Mouse (Mus musculus): Measurements from ENCODE around the gene Kcnq1. TPM values are rescaled to one million over a fixed set of nuclear protein-coding genes. Genes with fewer than 3 reads are reported as not detected.
A peak's percentile ranks its signal among the peaks of the same experiment; 100 is the strongest.

The Kcnq1 gene
- polyA plus RNA-seq, 1 experiment from 2014 or later = 17.8 TPM

DNA sequence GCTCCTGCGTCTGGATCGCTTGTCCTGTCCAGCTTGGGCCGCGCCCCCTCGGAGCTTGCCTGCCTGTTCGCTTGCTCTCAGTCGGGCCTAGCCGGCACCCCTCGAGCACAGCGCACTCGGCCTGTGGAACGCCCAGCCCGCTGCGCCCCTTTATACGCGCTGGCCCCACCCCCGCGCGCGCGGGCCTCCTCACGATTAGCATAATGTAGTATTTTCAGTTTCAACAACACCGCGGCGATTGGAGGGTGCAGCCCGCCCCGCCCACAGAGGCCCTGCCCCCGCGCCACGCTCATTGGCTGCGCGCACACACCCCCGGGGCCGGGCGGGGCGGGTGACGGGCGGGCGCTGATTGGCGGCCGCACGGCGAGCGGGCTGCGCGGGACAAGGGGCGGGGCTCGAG, 354.7 kb downstream of the Kcnq1 start, which contains the start of gene Cdkn1c:
Gene Cdkn1c, minus strand, starts transcription at position 177 of the 400 bp plus-strand sequence.
- peaks cover 10% of the 10 kb centered on the region for H3K9me3 ChIP-seq (ENCODE audit: control insufficient read depth, low read length)
- peak; percentile 89 for ATAC-seq (ENCODE audit: low FRiP score, low TSS enrichment)
- DNase-seq (ENCODE audit: low spot score) = peak; percentile 93
- peak within 1 kb of the TSS; percentile 55 for H3K4me3 ChIP-seq (ENCODE audit: low read depth, low read length)
- peak within 1 kb of the TSS; percentile 68 for H3K9ac ChIP-seq (ENCODE audit: low read length)
- peaks cover 6% of the 10 kb centered on the region; the same call in 1 of the 2 replicates for H3K4me1 ChIP-seq (replicated peaks; ENCODE audit: control insufficient read depth, insufficient read depth)
- no peaks in the 10 kb centered on the region for H3K27me3 ChIP-seq (ENCODE audit: control insufficient read depth, insufficient read depth, low read length)
- H3K36me3 ChIP-seq (ENCODE audit: control insufficient read depth, insufficient read depth, low read length) = no peaks in the 10 kb centered on the region
- WGBS = 29% methylated on average over 37 of the region's 48 CpGs
- no peak for TF ChIP-seq EP300 (optimal IDR thresholded peaks at IDR 0.05)
- no peak for TF ChIP-seq CTCF (IDR thresholded peaks at IDR 0.05; ENCODE audit: low read depth)
- H3K4me2 ChIP-seq (replicated peaks; ENCODE audit: low read depth) = peak within 1 kb of the TSS; percentile 63
- peak within 1 kb of the TSS; percentile 73 for H3K27ac ChIP-seq (replicated peaks)

GRCm38 (mm10) chr7:143461294-143461870, 355.2 kb downstream of the Kcnq1 start:
- DNase-seq (ENCODE audit: low spot score) (no peak), ATAC-seq (ENCODE audit: low FRiP score, low TSS enrichment) (peak; percentile 32)
- peak overlapping the region; percentile 43 for H3K4me2 ChIP-seq (replicated peaks; ENCODE audit: low read depth)
- H3K9ac ChIP-seq (ENCODE audit: low read length) = no peak overlapping the region
- H3K27ac ChIP-seq (replicated peaks) = no peak overlapping the region
- H3K36me3 ChIP-seq (ENCODE audit: control insufficient read depth, insufficient read depth, low read length) = no peaks in the 10 kb centered on the region
- TF ChIP-seq EP300 (optimal IDR thresholded peaks at IDR 0.05) = no peak
- no peak for TF ChIP-seq CTCF (IDR thresholded peaks at IDR 0.05; ENCODE audit: low read depth)
- H3K9me3 ChIP-seq (ENCODE audit: control insufficient read depth, low read length) = peaks cover 10% of the 10 kb centered on the region
- no peaks in the 10 kb centered on the region for H3K27me3 ChIP-seq (ENCODE audit: control insufficient read depth, insufficient read depth, low read length)
- H3K4me1 ChIP-seq (replicated peaks; ENCODE audit: control insufficient read depth, insufficient read depth) = peaks cover 6% of the 10 kb centered on the region; the same call in 1 of the 2 replicates
- peak overlapping the region; percentile 55 for H3K4me3 ChIP-seq (ENCODE audit: low read depth, low read length)
- 37% methylated on average over 30 of the region's 32 CpGs for WGBS

DNA sequence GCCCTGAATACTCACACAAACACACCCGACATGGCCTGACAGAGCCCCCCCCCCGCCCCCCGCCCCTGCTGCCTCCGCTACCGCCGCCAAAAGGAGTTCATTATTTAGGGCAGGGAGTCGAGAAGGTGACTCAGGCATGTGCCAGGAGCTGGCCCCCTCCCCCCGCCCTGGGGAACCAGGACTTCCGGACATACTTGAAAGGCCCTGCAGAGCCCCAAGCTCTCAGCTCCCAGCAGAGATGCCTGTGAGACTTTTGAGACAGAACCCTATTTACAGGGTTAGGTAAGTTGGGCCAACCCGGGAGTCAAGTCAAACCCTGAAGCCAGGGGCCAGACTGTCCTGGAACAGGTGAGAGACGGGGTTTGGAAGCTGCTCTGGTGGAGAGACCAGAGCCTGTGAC, 355.8 kb downstream of the Kcnq1 start:
- H3K4me1 ChIP-seq (replicated peaks; ENCODE audit: control insufficient read depth, insufficient read depth) = peaks cover 6% of the 10 kb centered on the region; the same call in 1 of the 2 replicates
- TF ChIP-seq CTCF (IDR thresholded peaks at IDR 0.05; ENCODE audit: low read depth) (no peak), EP300 (optimal IDR thresholded peaks at IDR 0.05) (no peak)
- H3K9ac ChIP-seq (ENCODE audit: low read length) = no peak overlapping the region
- no peak overlapping the region for H3K4me3 ChIP-seq (ENCODE audit: low read depth, low read length)
- peaks cover 10% of the 10 kb centered on the region for H3K9me3 ChIP-seq (ENCODE audit: control insufficient read depth, low read length)
- WGBS = 46% methylated on average over 11 of the region's 11 CpGs
- H3K27ac ChIP-seq (replicated peaks) = no peak overlapping the region
- H3K27me3 ChIP-seq (ENCODE audit: control insufficient read depth, insufficient read depth, low read length) = no peaks in the 10 kb centered on the region
- no peak for ATAC-seq (ENCODE audit: low FRiP score, low TSS enrichment)
- H3K36me3 ChIP-seq (ENCODE audit: control insufficient read depth, insufficient read depth, low read length) = no peaks in the 10 kb centered on the region
- DNase-seq (ENCODE audit: low spot score) = peak; percentile 22
- no peak overlapping the region for H3K4me2 ChIP-seq (replicated peaks; ENCODE audit: low read depth)

GRCm38 (mm10) chr7:143462516-143462915, 356.4 kb downstream of the Kcnq1 start:
- no peak overlapping the region for H3K4me2 ChIP-seq (replicated peaks; ENCODE audit: low read depth)
- peaks cover 10% of the 10 kb centered on the region for H3K9me3 ChIP-seq (ENCODE audit: control insufficient read depth, low read length)
- H3K4me1 ChIP-seq (replicated peaks; ENCODE audit: control insufficient read depth, insufficient read depth) = peaks cover 6% of the 10 kb centered on the region; the same call in 1 of the 2 replicates
- H3K27me3 ChIP-seq (ENCODE audit: control insufficient read depth, insufficient read depth, low read length) = no peaks in the 10 kb centered on the region
- DNase-seq (ENCODE audit: low spot score) (no peak), ATAC-seq (ENCODE audit: low FRiP score, low TSS enrichment) (no peak)
- H3K27ac ChIP-seq (replicated peaks) = 0 out of 2 replicates have a peak overlapping the region, but pooled peaks have one; percentile 8
- no peak overlapping the region for H3K4me3 ChIP-seq (ENCODE audit: low read depth, low read length)
- H3K9ac ChIP-seq (ENCODE audit: low read length) = no peak overlapping the region
- no peaks in the 10 kb centered on the region for H3K36me3 ChIP-seq (ENCODE audit: control insufficient read depth, insufficient read depth, low read length)
- TF ChIP-seq EP300 (optimal IDR thresholded peaks at IDR 0.05) (no peak), CTCF (IDR thresholded peaks at IDR 0.05; ENCODE audit: low read depth) (no peak)
- 79% methylated on average over 5 of the region's 5 CpGs for WGBS

DNA sequence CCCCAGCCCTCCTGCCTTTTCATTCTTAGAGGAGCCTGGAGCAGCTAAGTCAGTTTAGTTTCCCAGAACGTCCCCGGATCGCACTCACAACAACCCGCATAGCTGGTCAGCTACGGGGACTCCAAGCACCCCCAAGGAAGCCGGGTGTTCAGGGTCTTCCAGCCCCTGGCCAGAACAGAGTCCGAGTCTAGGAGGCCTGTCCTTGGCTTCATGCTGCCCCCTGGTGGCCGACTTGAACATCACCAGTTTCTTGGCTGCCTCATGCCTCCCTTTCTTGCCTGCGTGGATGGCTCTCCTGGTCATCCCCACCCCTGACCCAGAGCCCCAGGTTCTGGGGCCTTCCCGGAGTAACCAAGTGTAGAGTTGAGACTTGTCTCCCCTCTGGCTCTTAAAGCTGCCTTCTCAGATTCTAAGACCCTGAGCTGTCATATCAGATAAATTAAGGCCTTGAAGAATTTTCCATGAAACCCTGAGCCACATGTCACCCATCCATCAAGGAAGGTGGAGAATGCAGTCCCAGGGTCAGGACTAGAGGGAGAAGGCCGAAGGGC, 357.8 kb downstream of the Kcnq1 start:
- H3K4me3 ChIP-seq (ENCODE audit: low read depth, low read length) = no peak overlapping the region
- ATAC-seq (ENCODE audit: low FRiP score, low TSS enrichment) = no peak
- no peak overlapping the region for H3K9ac ChIP-seq (ENCODE audit: low read length)
- no peak for TF ChIP-seq EP300 (optimal IDR thresholded peaks at IDR 0.05)
- peak; percentile 90 for TF ChIP-seq CTCF (IDR thresholded peaks at IDR 0.05; ENCODE audit: low read depth)
- H3K27me3 ChIP-seq (ENCODE audit: control insufficient read depth, insufficient read depth, low read length) = no peaks in the 10 kb centered on the region
- peak; percentile 81 for DNase-seq (ENCODE audit: low spot score)
- peaks cover 10% of the 10 kb centered on the region for H3K9me3 ChIP-seq (ENCODE audit: control insufficient read depth, low read length)
- peaks cover 6% of the 10 kb centered on the region; the same call in 1 of the 2 replicates for H3K4me1 ChIP-seq (replicated peaks; ENCODE audit: control insufficient read depth, insufficient read depth)
- H3K27ac ChIP-seq (replicated peaks) = peak overlapping the region; percentile 56
- H3K4me2 ChIP-seq (replicated peaks; ENCODE audit: low read depth) = no peak overlapping the region
- no peaks in the 10 kb centered on the region for H3K36me3 ChIP-seq (ENCODE audit: control insufficient read depth, insufficient read depth, low read length)
- WGBS = 39% methylated on average over 11 of the region's 11 CpGs
